Mouse (Mus musculus): ENCODE results near the gene Prdm9. TPM values are rescaled to one million over a fixed set of nuclear protein-coding genes. Genes with fewer than 3 reads are reported as not detected.

Gene Prdm9
- polyA plus RNA-seq, 1 experiment from 2014 or later: 1.3 TPM

GRCm38 (mm10) chr17:15526304-15526703 lies 37.9 kb downstream of the Prdm9 start:
- H3K36me3 ChIP-seq: peaks cover 11% of the 10 kb centered on the region; the same call in 1 of the 2 replicates
- no peak overlapping the region; the same call in 1 of the 2 replicates for H3K27ac ChIP-seq
- WGBS: 8% methylated on average over 10 of the region's 10 CpGs
- H3K9ac ChIP-seq: peak overlapping the region; percentile 93
- no peak for ATAC-seq (ENCODE audit: insufficient read depth, low FRiP score, low read depth)
- no peaks in the 10 kb centered on the region for H3K27me3 ChIP-seq (replicated peaks)
- H3K4me2 ChIP-seq: peak overlapping the region; percentile 80
- H3K4me1 ChIP-seq: peaks cover 6% of the 10 kb centered on the region
- H3K9me3 ChIP-seq: no peaks in the 10 kb centered on the region
- peak overlapping the region; percentile 93 for H3K4me3 ChIP-seq (replicated peaks)

GRCm38 (mm10) chr17:15518766-15519165 lies 45.4 kb downstream of the Prdm9 start:
- H3K4me2 ChIP-seq: no peak overlapping the region
- no peak overlapping the region for H3K9ac ChIP-seq
- no peaks in the 10 kb centered on the region for H3K27me3 ChIP-seq (replicated peaks)
- no peak overlapping the region for H3K27ac ChIP-seq
- peaks cover 46% of the 10 kb centered on the region for H3K36me3 ChIP-seq
- no peak for ATAC-seq (ENCODE audit: insufficient read depth, low FRiP score, low read depth)
- WGBS: 95% methylated on average over 1 of the region's 1 CpGs
- H3K9me3 ChIP-seq: no peaks in the 10 kb centered on the region
- no peaks in the 10 kb centered on the region for H3K4me1 ChIP-seq
- no peak overlapping the region for H3K4me3 ChIP-seq (replicated peaks)

- H3K27me3 ChIP-seq (replicated peaks): no peaks in the 10 kb centered on the region
- H3K4me2 ChIP-seq: no peak overlapping the region
- H3K4me3 ChIP-seq (replicated peaks): no peak overlapping the region
- no peak overlapping the region for H3K9ac ChIP-seq
- no peak overlapping the region for H3K27ac ChIP-seq
- no peaks in the 10 kb centered on the region for H3K9me3 ChIP-seq
- H3K36me3 ChIP-seq: peaks cover 51% of the 10 kb centered on the region
- WGBS: 92% methylated on average over 5 of the region's 5 CpGs
- H3K4me1 ChIP-seq: no peaks in the 10 kb centered on the region
- no peak for ATAC-seq (ENCODE audit: insufficient read depth, low FRiP score, low read depth)
These were observed 46.0 kb downstream of the Prdm9 start for GRCm38 (mm10) chr17:15518186-15518585.

GRCm38 (mm10) chr17:15517776-15518175 lies 46.4 kb downstream of the Prdm9 start:
- ATAC-seq (ENCODE audit: insufficient read depth, low FRiP score, low read depth): no peak
- H3K4me2 ChIP-seq: no peak overlapping the region
- no peak overlapping the region for H3K27ac ChIP-seq
- no peak overlapping the region for H3K4me3 ChIP-seq (replicated peaks)
- peaks cover 48% of the 10 kb centered on the region for H3K36me3 ChIP-seq
- no peaks in the 10 kb centered on the region for H3K27me3 ChIP-seq (replicated peaks)
- no peak overlapping the region for H3K9ac ChIP-seq
- H3K9me3 ChIP-seq: no peaks in the 10 kb centered on the region
- no peaks in the 10 kb centered on the region for H3K4me1 ChIP-seq
- WGBS: 72% methylated on average over 5 of the region's 5 CpGs

- H3K4me1 ChIP-seq: no peaks in the 10 kb centered on the region
- ATAC-seq (ENCODE audit: insufficient read depth, low FRiP score, low read depth): no peak
- no peaks in the 10 kb centered on the region for H3K9me3 ChIP-seq
- H3K4me3 ChIP-seq (replicated peaks): no peak overlapping the region
- 84% methylated on average over 2 of the region's 2 CpGs for WGBS
- H3K27me3 ChIP-seq (replicated peaks): no peaks in the 10 kb centered on the region
- H3K36me3 ChIP-seq: peaks cover 56% of the 10 kb centered on the region
- no peak overlapping the region for H3K9ac ChIP-seq
- H3K4me2 ChIP-seq: no peak overlapping the region
- no peak overlapping the region for H3K27ac ChIP-seq
These were observed 53.5 kb downstream of the Prdm9 start for GRCm38 (mm10) chr17:15510694-15511093.

GRCm38 (mm10) chr17:15499656-15500394 lies 64.3 kb downstream of the Prdm9 start, which contains the start of the genes Psmb1 and Tbp:
TSS of gene Psmb1 (minus strand) at chr17:15499751.
TSS of gene Tbp (plus strand) at chr17:15499888.
- Histone ChIP-seq H3K4me1 (peaks cover 13% of the 10 kb centered on the region), H3K4me2 (peak within 1 kb of the TSS; percentile 81), H3K9ac (peak within 1 kb of the TSS; percentile 80; the same call in 1 of the 2 replicates), H3K4me3 (replicated peaks) (peak within 1 kb of the TSS; percentile 99), H3K27me3 (replicated peaks) (no peaks in the 10 kb centered on the region), H3K36me3 (peaks cover 8% of the 10 kb centered on the region), H3K9me3 (no peaks in the 10 kb centered on the region), H3K27ac (peak within 1 kb of the TSS; percentile 96)
- under 1% methylated on average over 63 of the region's 63 CpGs for WGBS
- ATAC-seq (ENCODE audit: insufficient read depth, low FRiP score, low read depth): peak; percentile 92

GRCm38 (mm10) chr17:15498753-15499113 lies 65.4 kb downstream of the Prdm9 start:
- H3K4me1 ChIP-seq: peaks cover 13% of the 10 kb centered on the region
- H3K27ac ChIP-seq: 0 out of 2 replicates have a peak overlapping the region, but pooled peaks have one; percentile 96
- no peaks in the 10 kb centered on the region; the same call in 1 of the 2 replicates for H3K36me3 ChIP-seq
- H3K9me3 ChIP-seq: no peaks in the 10 kb centered on the region
- no peak overlapping the region for H3K9ac ChIP-seq
- H3K4me2 ChIP-seq: peak overlapping the region; percentile 81
- H3K27me3 ChIP-seq (replicated peaks): no peaks in the 10 kb centered on the region
- ATAC-seq (ENCODE audit: insufficient read depth, low FRiP score, low read depth): no peak
- H3K4me3 ChIP-seq (replicated peaks): peak overlapping the region; percentile 99
- 43% methylated on average over 7 of the region's 7 CpGs for WGBS

- H3K9me3 ChIP-seq: no peaks in the 10 kb centered on the region
These were observed 66.0 kb downstream of the Prdm9 start for GRCm38 (mm10) chr17:15497882-15498752.

More at GRCm38 (mm10) chr17:15497882-15498752, 66.0 kb downstream of the Prdm9 start:
- under 1% methylated on average over 50 of the region's 50 CpGs for WGBS
- H3K4me1 ChIP-seq: peaks cover 13% of the 10 kb centered on the region
- H3K27ac ChIP-seq: peak overlapping the region; percentile 96
- peak overlapping the region; percentile 94 for H3K9ac ChIP-seq
- peak overlapping the region; percentile 99 for H3K4me3 ChIP-seq (replicated peaks)
- H3K27me3 ChIP-seq (replicated peaks): no peaks in the 10 kb centered on the region
- peaks cover 6% of the 10 kb centered on the region; the same call in 1 of the 2 replicates for H3K36me3 ChIP-seq
- peak; percentile 93 for ATAC-seq (ENCODE audit: insufficient read depth, low FRiP score, low read depth)
- peak overlapping the region; percentile 81 for H3K4me2 ChIP-seq

Other genes starting within 250 kb of the Prdm9 start
- 14.2 and 16.0 TPM in 2 replicates for gene Dll1, start 187.5 kb downstream of the Prdm9 start, polyA plus RNA-seq (2015; fragmentation: Nextera tagmentation; extraction: Ambion mirVana)
- gene Fam120b, start 168.2 kb downstream of the Prdm9 start, polyA plus RNA-seq (2015; fragmentation: Nextera tagmentation; extraction: Ambion mirVana): 26.3 and 26.8 TPM in 2 replicates
- 248 and 249 TPM in 2 replicates for gene Psmb1, start 64.6 kb downstream of the Prdm9 start, polyA plus RNA-seq (2015; fragmentation: Nextera tagmentation; extraction: Ambion mirVana)
- gene Tbp, start 64.5 kb downstream of the Prdm9 start, polyA plus RNA-seq (2015; fragmentation: Nextera tagmentation; extraction: Ambion mirVana): 35.9 and 41.3 TPM in 2 replicates
- 45.1 and 52.8 TPM in 2 replicates for gene Pdcd2, start 37.1 kb downstream of the Prdm9 start, polyA plus RNA-seq (2015; fragmentation: Nextera tagmentation; extraction: Ambion mirVana)
- 30.0 and 30.5 TPM in 2 replicates for gene Chd1, start 140.6 kb upstream of the Prdm9 start, polyA plus RNA-seq (2015; fragmentation: Nextera tagmentation; extraction: Ambion mirVana)